Mouse (Mus musculus) stomach, postnatal 0 days (tissue): Measurements from ENCODE around the gene Olfml3. TPM values are rescaled to one million over a fixed set of nuclear protein-coding genes. Genes with fewer than 3 reads are reported as not detected.

Experiments
- ATAC-seq: fragments of 200-750 bp; cut with Nextera tagmentation; 2 replicates; pipeline ENCODE4 v1.8.0; 2017; ENCODE audit not compliant: low FRiP score, low TSS enrichment
- DNase-seq: peaks from one replicate; pipeline ENCODE4 v3.0.0-alpha.2; 2016; ENCODE audit warnings: low spot score
- H3K27ac ChIP-seq: fragments of 300-500 bp; sonication (generic); replicated peaks from 2 replicates; pipeline ENCODE4 v1.5.1; 2014; ENCODE audit warnings: mild to moderate bottlenecking, control low read depth
- H3K27me3 ChIP-seq: fragments of 300-500 bp; sonication (generic); 2 replicates; pipeline ENCODE4 v1.6.1; 2014; ENCODE audit warnings: low read length; ENCODE audit not compliant: control insufficient read depth, insufficient read depth
- H3K36me3 ChIP-seq: fragments of 300-500 bp; sonication (generic); 2 replicates; pipeline ENCODE4 v1.6.1; 2014; ENCODE audit warnings: low read length, mixed read lengths; ENCODE audit not compliant: control insufficient read depth, insufficient read depth
- H3K4me1 ChIP-seq: fragments of 300-500 bp; sonication (generic); replicated peaks from 2 replicates; pipeline ENCODE4 v1.6.1; 2014; ENCODE audit warnings: antibody characterized with exemption; ENCODE audit not compliant: control insufficient read depth, insufficient read depth
- H3K4me2 ChIP-seq: fragments of 300-500 bp; sonication (generic); replicated peaks from 2 replicates; pipeline ENCODE4 v1.6.1; 2014; ENCODE audit warnings: low read depth, mild to moderate bottlenecking, control low read depth, moderate library complexity
- H3K4me3 ChIP-seq: fragments of 300-500 bp; sonication (generic); 2 replicates; pipeline ENCODE4 v1.5.1; 2014; ENCODE audit warnings: low read depth, low read length, control low read depth
- H3K9ac ChIP-seq: fragments of 300-500 bp; sonication (generic); 2 replicates; pipeline ENCODE4 v1.6.1; 2014; ENCODE audit warnings: mild to moderate bottlenecking, low read length, control low read depth, mixed read lengths
- H3K9me3 ChIP-seq: fragments of 300-500 bp; sonication (generic); 2 replicates; pipeline ENCODE4 v1.6.1; 2016; ENCODE audit warnings: low read length; ENCODE audit not compliant: control insufficient read depth
- CTCF ChIP-seq: IDR thresholded peaks from 2 replicates; pipeline ENCODE4 v1.5.1; 2016; ENCODE audit warnings: antibody characterized with exemption, low read depth, mild to moderate bottlenecking, moderate library complexity
- EP300 ChIP-seq: optimal IDR thresholded peaks from 2 replicates; pipeline ENCODE3; 2016; ENCODE audit warnings: antibody characterized with exemption
- WGBS: fragments of 180-500 bp; shearing (Covaris S2); extraction: QIAGEN DNeasy Blood & Tissue Kit; methylation state at CpG from one replicate; pipeline ENCODE4 v1.1.7; 2014; 5-methylcytosine and 5-hydroxymethylcytosine counted together
- polyA plus RNA-seq: library from polyadenylated mRNA; unstranded; fragments of >200 nt; fragmentation: Nextera tagmentation; extraction: Ambion mirVana; gene quantifications from 2 replicates; pipeline ENCODE4 v1.2.1, GENCODE M21; 2015

Olfml3 gene
- polyA plus RNA-seq, 1 experiment from 2014 or later = 18.0 TPM

- ATAC-seq (no peak; the same call in 1 of the 2 replicates), DNase-seq (peak; percentile 33)
- no peak overlapping the region for H3K9ac ChIP-seq
- H3K27ac ChIP-seq = peak overlapping the region; percentile 77
- no peak overlapping the region for H3K4me2 ChIP-seq
- no peak overlapping the region for H3K4me3 ChIP-seq
- peaks cover 8% of the 10 kb centered on the region; the same call in 1 of the 2 replicates for H3K36me3 ChIP-seq
- WGBS = 31% methylated on average over 9 of the region's 9 CpGs
- no peak for TF ChIP-seq CTCF
- TF ChIP-seq EP300 = no peak
- H3K4me1 ChIP-seq = no peaks in the 10 kb centered on the region; the same call in 1 of the 2 replicates
- no peaks in the 10 kb centered on the region for H3K9me3 ChIP-seq
- H3K27me3 ChIP-seq = no peaks in the 10 kb centered on the region
These were observed 33.8 kb upstream of the Olfml3 start for GRCm38 (mm10) chr3:103771531-103772130.

- Histone ChIP-seq H3K27me3 (no peaks in the 10 kb centered on the region), H3K36me3 (peaks cover 8% of the 10 kb centered on the region; the same call in 1 of the 2 replicates), H3K9ac (no peak overlapping the region), H3K4me3 (no peak overlapping the region), H3K9me3 (no peaks in the 10 kb centered on the region), H3K4me2 (no peak overlapping the region), H3K27ac (no peak overlapping the region), H3K4me1 (no peaks in the 10 kb centered on the region; the same call in 1 of the 2 replicates)
- ATAC-seq = no peak
- 70% methylated on average over 3 of the region's 3 CpGs for WGBS
- no peak for DNase-seq
- no peak for TF ChIP-seq CTCF
- TF ChIP-seq EP300 = no peak
These were observed 29.0 kb upstream of the Olfml3 start for GRCm38 (mm10) chr3:103766789-103767188.

- WGBS = 78% methylated on average over 5 of the region's 5 CpGs
- Histone ChIP-seq H3K36me3 (peaks cover 15% of the 10 kb centered on the region; the same call in 1 of the 2 replicates), H3K4me1 (no peaks in the 10 kb centered on the region), H3K9me3 (no peaks in the 10 kb centered on the region), H3K4me3 (no peak overlapping the region), H3K9ac (no peak overlapping the region), H3K4me2 (no peak overlapping the region), H3K27me3 (no peaks in the 10 kb centered on the region), H3K27ac (no peak overlapping the region)
- TF ChIP-seq EP300 (no peak), CTCF (no peak)
- ATAC-seq (no peak), DNase-seq (no peak)
These were observed 21.6 kb upstream of the Olfml3 start for GRCm38 (mm10) chr3:103759261-103759970.

GRCm38 (mm10) chr3:103758456-103758855 is 20.7 kb upstream of the Olfml3 start:
- Histone ChIP-seq H3K36me3 (peaks cover 11% of the 10 kb centered on the region; the same call in 1 of the 2 replicates), H3K4me3 (no peak overlapping the region), H3K4me2 (no peak overlapping the region), H3K27ac (no peak overlapping the region), H3K9ac (no peak overlapping the region), H3K9me3 (no peaks in the 10 kb centered on the region), H3K4me1 (no peaks in the 10 kb centered on the region), H3K27me3 (no peaks in the 10 kb centered on the region)
- ATAC-seq (no peak), DNase-seq (no peak)
- TF ChIP-seq EP300 (no peak), CTCF (no peak)
- 86% methylated on average over 7 of the region's 7 CpGs for WGBS

DNA sequence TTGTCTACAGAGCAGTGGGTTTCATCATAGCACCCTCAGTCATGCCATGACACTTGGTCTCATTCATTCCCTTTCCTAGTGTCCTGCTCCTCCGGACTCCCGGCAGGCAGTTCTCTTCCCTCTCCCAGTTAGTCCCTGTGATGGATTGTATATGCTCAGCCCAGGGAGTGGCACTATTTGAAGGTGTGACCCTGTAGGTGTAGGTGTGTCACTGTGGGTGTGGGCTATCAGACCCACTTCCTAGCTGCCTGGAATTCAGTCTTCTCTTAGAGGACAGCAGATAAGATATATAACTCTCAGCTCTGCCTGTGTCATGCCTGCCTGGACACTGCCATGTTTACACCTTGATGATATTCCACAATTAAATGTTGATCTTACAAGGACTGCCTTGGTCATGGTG is 19.1 kb upstream of the Olfml3 start:
- Histone ChIP-seq H3K36me3 (peaks cover 14% of the 10 kb centered on the region; the same call in 1 of the 2 replicates), H3K27me3 (no peaks in the 10 kb centered on the region), H3K27ac (no peak overlapping the region), H3K9me3 (no peaks in the 10 kb centered on the region), H3K9ac (no peak overlapping the region), H3K4me2 (no peak overlapping the region), H3K4me3 (no peak overlapping the region), H3K4me1 (no peaks in the 10 kb centered on the region)
- 41% methylated on average over 2 of the region's 2 CpGs for WGBS
- TF ChIP-seq CTCF (no peak), EP300 (no peak)
- ATAC-seq (peak; percentile 57), DNase-seq (no peak)

DNA sequence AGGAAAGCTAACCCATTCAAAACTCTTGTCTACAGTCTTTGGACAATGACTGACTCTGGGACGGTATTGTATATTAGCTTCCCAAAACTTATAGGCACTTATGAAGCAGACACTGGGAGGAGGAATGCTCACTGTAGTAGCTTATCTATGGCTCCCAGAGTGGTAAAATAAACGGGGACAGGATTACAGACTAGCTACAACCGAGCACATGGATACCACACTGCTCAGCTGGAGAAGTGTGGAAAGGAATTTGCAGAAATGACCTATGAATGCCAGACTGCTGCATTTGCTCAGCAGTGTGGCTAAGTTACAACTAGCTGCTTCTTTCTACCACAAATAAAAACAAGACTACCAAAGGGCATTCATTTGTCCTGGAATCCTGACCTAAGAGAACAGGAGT is 17.6 kb upstream of the Olfml3 start:
- no peak overlapping the region for H3K4me2 ChIP-seq
- TF ChIP-seq CTCF (no peak), EP300 (no peak)
- H3K9me3 ChIP-seq = no peaks in the 10 kb centered on the region
- 62% methylated on average over 3 of the region's 3 CpGs for WGBS
- no peak overlapping the region for H3K4me3 ChIP-seq
- ATAC-seq (no peak), DNase-seq (no peak)
- no peaks in the 10 kb centered on the region for H3K4me1 ChIP-seq
- peaks cover 16% of the 10 kb centered on the region; the same call in 1 of the 2 replicates for H3K36me3 ChIP-seq
- H3K27ac ChIP-seq = no peak overlapping the region
- H3K9ac ChIP-seq = no peak overlapping the region
- no peaks in the 10 kb centered on the region for H3K27me3 ChIP-seq
